Mouse (Mus musculus) brown adipose tissue, adult 24 weeks (tissue): ENCODE data around the gene Olfr1042. TPM values are rescaled to one million over a fixed set of nuclear protein-coding genes. Genes with fewer than 3 reads are reported as not detected.
"Not testable (repeated sequence)": the region's sequence is repeated elsewhere in the genome, so short reads cannot be mapped to it uniquely, and the experiment has no call there.

ENCODE experiments used
- H3K27ac ChIP-seq: fragments of 200-500 bp; replicated peaks from 2 replicates; pipeline ENCODE4 v1.5.1; 2012; ENCODE audit warnings: low read depth, mild to moderate bottlenecking, low read length
- H3K4me1 ChIP-seq: fragments of 200-500 bp; 2 replicates; pipeline ENCODE4 v1.6.1; 2012; ENCODE audit warnings: low read length, mixed read lengths; ENCODE audit not compliant: control insufficient read depth, insufficient read depth, insufficient read length
- H3K4me3 ChIP-seq: fragments of 200-500 bp; 2 replicates; pipeline ENCODE4 v1.5.1; 2012; ENCODE audit warnings: low read depth, mild to moderate bottlenecking, low read length, moderate library complexity; ENCODE audit not compliant: insufficient read depth
- polyA plus RNA-seq: library from polyadenylated mRNA; stranded (reverse); fragments of >200 nt; gene quantifications from 2 replicates; pipeline ENCODE4 v1.2.4, GENCODE M21; 2012; ENCODE audit not compliant: missing spikeins, insufficient read depth, insufficient read length

Olfr1042 gene
- not detected in 2 replicates for polyA plus RNA-seq

DNA sequence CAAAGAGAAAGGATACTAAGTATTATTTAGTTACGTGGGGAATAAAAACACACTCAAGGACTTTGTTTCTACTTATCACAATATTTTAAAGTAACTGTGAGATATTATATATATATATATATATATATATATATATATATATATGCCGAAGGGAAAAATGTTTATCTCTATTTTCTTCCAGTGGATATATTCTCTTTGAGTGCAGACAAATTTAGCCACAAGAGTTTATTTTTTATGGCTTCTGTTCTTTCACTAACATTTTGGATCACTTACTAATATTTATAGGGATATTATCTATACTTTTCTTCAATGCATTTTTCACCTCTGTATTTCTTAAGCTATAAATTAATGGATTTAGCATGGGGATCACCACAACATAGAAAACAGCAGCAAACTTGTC, at the start of gene Olfr1042:
Gene Olfr1042, minus strand, starts transcription at position 101 of the 400 bp plus-strand sequence.
- Histone ChIP-seq H3K4me3 (no peak within 1 kb of the TSS), H3K27ac (no peak within 1 kb of the TSS), H3K4me1 (no peaks in the 10 kb centered on the region)

DNA sequence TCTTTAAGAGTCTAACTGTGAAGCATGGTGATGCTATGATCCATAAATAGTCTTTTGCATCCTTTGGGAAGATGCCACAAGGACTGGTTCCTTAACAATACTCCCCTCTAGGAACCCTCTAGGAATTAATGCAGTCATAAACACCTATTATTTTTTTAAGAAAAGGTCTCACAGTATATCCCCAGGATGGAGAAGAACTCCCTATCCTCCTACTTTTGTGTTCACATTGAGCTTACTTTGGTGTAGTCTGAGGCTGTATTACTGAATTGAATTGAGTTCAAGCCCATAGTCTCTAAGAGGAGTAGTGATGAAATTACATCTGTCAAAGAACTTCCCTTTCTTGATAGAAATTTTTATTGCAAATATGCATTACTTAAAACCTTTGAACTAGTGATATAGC, 41.3 kb upstream of the Olfr1042 start, which contains the start of gene Olfr1045:
Gene Olfr1045, minus strand, starts transcription at position 101 of the 400 bp plus-strand sequence.
- Histone ChIP-seq H3K27ac (no peak within 1 kb of the TSS), H3K4me3 (no peak within 1 kb of the TSS), H3K4me1 (no peaks in the 10 kb centered on the region)

DNA sequence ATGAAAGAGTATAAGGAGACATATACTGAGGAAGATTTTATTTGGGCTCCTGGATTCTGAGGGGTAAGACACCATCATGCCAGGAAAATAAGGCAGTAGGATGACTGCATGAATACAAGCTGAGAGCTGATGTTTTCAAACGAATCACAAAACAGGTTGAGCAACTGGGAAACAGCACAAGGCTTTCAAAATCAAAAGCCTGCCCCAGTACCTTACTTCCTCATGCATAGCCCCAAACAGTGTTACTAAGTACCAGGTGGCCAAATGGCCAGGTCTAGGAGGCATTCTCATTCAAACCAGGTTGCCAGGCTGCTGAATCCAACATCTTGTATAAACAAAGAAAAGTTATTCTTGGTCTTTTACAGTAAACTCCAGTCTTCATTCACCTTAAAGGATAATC, 34.2 kb upstream of the Olfr1042 start:
- Histone ChIP-seq H3K4me3 (no peak overlapping the region), H3K4me1 (no peaks in the 10 kb centered on the region), H3K27ac (no peak overlapping the region)

DNA sequence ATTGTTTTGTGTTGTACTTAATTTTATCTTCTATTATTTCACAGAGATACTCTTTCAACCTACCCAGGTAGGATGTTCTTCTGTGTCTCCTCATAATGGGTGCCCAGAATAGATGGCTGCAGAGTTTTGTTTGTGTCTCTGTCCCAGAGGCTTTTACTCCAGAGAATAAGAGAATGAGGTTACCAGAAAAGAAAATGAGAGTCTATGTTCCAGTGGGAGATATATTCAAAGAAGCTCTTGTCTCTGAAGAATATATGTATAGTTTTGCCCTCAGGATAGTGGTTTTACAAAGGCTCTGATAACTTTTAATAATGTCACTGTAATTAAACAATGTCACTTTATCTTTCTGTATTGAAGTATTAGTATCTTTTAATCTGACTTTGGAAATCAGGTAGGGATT, 23.9 kb upstream of the Olfr1042 start, which contains the start of gene Olfr52:
Gene Olfr52, minus strand, starts transcription at position 101 of the 400 bp plus-strand sequence.
- Histone ChIP-seq H3K4me3 (no peak within 1 kb of the TSS), H3K27ac (no peak within 1 kb of the TSS), H3K4me1 (no peaks in the 10 kb centered on the region)

DNA sequence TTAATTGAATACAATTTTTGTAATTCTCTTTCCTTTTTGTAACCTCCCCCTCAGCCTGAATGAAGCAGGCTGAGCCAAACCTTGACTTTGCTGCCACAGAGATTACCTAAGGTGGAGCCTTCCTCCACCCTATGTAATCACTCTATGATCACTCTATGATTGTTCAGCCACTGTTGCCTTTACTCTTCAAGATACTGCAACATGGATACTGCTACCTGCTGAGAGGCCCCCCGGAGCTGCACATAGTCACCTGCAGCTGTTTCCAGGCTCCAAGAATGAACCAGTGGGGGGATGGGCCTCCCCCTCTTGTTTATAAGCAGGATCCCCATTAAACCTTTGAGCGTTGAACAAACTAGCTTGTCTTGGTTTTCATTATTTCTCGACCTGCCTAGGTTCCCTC, 18.3 kb upstream of the Olfr1042 start:
- Histone ChIP-seq H3K4me3 (no peak overlapping the region), H3K4me1 (no peaks in the 10 kb centered on the region), H3K27ac (no peak overlapping the region)

DNA sequence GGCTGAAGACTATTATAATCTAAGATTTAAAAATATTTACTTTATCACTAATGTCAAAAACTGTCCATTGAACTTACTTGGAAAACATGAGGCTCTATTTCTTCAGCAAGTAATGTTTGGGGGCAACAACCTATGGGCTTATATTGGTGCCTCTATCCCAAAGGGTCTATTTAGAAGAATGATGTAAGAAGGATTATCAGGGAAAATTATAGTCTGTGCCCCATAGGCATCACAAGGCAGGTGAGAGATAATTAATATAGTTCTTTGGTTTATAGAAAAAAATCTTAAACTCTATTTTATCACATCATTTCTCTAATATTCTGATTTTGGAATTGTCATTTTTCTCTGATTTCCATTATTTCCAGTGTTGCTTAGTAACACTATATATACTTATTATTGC, 16.1 kb upstream of the Olfr1042 start, which contains the start of gene Olfr1044:
Gene Olfr1044, minus strand, starts transcription at position 101 of the 400 bp plus-strand sequence.
- H3K4me3 ChIP-seq, result no peak within 1 kb of the TSS
- H3K4me1 ChIP-seq, result no peaks in the 10 kb centered on the region
- H3K27ac ChIP-seq, result no peak within 1 kb of the TSS

DNA sequence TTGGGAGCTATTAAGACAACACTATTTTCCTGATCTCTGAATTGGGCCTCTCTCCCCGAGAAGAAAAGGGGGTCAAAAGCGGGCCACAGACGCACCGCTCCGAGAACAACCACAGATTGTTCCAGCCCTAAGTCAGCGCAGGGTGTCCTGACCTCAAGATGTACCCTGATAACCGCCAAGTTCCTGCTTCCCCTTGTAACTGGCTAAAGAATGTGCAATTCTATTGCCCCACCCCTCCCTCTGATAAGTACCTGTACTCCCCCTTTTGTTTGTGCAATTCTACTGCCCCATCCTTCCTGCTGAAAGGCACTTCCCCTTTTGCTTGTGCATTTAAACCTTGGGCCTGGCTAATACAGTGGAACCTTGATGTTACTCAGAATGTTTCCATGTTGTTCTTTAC, 13.8 kb upstream of the Olfr1042 start:
- H3K4me1 ChIP-seq, H3K27ac ChIP-seq, H3K4me3 ChIP-seq: not testable (repeated sequence)

DNA sequence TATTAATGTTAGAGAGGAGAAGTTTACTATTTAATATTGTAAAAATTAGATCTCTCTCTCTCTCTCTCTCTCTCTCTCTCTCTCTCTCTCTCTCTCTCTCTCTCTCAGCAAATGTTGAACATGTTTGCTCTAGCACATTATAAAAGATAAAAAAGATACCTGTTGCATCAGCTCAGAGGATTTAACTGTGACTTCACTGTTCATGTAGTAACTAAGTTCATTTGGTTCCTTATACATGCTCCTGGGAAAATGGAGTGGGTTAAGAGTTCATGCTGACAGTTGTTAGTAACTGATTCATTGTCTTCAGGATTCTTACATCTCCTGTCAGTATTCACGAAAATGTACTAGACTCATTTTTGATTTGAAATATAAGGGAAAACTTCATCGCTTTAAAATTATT, 5.8 kb upstream of the Olfr1042 start, which contains the start of gene Olfr1043:
Gene Olfr1043, minus strand, starts transcription at position 101 of the 400 bp plus-strand sequence.
- Histone ChIP-seq H3K4me3 (no peak within 1 kb of the TSS), H3K27ac (no peak within 1 kb of the TSS), H3K4me1 (no peaks in the 10 kb centered on the region)

DNA sequence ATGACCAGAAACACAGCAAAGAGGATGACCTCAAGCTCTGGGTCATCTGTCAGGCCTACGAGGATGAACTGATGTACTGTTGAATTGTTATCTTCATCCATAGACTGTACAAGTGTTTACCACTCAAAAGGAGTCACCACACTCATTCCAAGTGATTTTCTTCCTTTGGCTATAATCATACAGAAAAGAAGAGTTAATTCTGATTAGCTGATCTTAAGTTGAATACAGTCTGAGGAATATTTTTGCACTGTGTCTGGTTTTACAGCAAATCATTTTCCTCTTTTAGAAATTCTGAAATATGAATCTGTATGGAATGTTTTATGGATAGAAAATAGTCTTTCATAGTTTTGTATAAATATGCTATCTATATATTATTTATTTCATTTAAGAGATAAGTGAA, 15.0 kb downstream of the Olfr1042 start, which contains the start of gene Olfr1040:
Gene Olfr1040, minus strand, starts transcription at position 101 of the 400 bp plus-strand sequence.
- H3K4me1 ChIP-seq, result no peaks in the 10 kb centered on the region
- no peak within 1 kb of the TSS for H3K27ac ChIP-seq
- H3K4me3 ChIP-seq, result no peak within 1 kb of the TSS

DNA sequence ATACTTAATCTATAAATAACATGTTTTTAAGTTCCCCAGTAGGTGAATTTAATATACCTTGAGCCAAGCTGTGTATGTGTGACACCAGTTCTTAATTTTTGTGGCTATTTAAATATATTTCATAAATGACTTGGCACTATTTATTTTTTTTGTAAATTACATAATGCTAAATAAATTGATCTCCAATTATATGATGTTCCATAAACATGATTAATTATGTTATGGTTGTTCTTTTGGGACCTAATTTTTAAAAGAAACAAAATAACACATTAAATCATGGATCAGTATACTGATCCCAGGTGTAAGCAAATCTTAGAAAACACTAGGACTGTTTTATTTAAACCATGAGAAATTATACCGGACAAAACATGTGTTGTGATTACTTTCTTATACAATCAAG, 25.8 kb downstream of the Olfr1042 start, which contains the start of gene Olfr1039:
Gene Olfr1039, minus strand, starts transcription at position 101 of the 400 bp plus-strand sequence.
- no peaks in the 10 kb centered on the region for H3K4me1 ChIP-seq
- no peak within 1 kb of the TSS for H3K27ac ChIP-seq
- H3K4me3 ChIP-seq, result no peak within 1 kb of the TSS

Other genes starting within 250 kb of the Olfr1042 start
- not detected in 2 replicates for gene Olfr1025-ps1, start 246.6 kb downstream of the Olfr1042 start, polyA plus RNA-seq
- gene Olfr1026, start 240.3 kb downstream of the Olfr1042 start, polyA plus RNA-seq, result not detected in 2 replicates
- gene Olfr1028, start 211.4 kb downstream of the Olfr1042 start, polyA plus RNA-seq, result not detected in 2 replicates
- gene Olfr1029, start 187.9 kb downstream of the Olfr1042 start, polyA plus RNA-seq, result not detected in 2 replicates
- not detected in 2 replicates for gene Olfr1030, start 182.6 kb downstream of the Olfr1042 start, polyA plus RNA-seq
- not detected in 2 replicates for gene Olfr1031, start 171.5 kb downstream of the Olfr1042 start, polyA plus RNA-seq
- not detected in 2 replicates for gene Olfr1032, start 156.3 kb downstream of the Olfr1042 start, polyA plus RNA-seq
- 2.5 TPM in 1 of 2 replicates, not detected in the other for gene Olfr1033, start 141.2 kb downstream of the Olfr1042 start, polyA plus RNA-seq
- gene Olfr1034, start 116.0 kb downstream of the Olfr1042 start, polyA plus RNA-seq, result not detected in 2 replicates
- not detected in 2 replicates for gene Olfr1036, start 87.8 kb downstream of the Olfr1042 start, polyA plus RNA-seq
- gene Olfr1037, start 74.5 kb downstream of the Olfr1042 start, polyA plus RNA-seq, result not detected in 2 replicates
- not detected in 2 replicates for gene Olfr1039, start 25.9 kb downstream of the Olfr1042 start, polyA plus RNA-seq
- gene Olfr1040, start 15.1 kb downstream of the Olfr1042 start, polyA plus RNA-seq, result not detected in 2 replicates
- gene Olfr1043, start 5.7 kb upstream of the Olfr1042 start, polyA plus RNA-seq, result not detected in 2 replicates
- gene Olfr1044, start 16.0 kb upstream of the Olfr1042 start, polyA plus RNA-seq, result not detected in 2 replicates
- gene Olfr52, start 23.8 kb upstream of the Olfr1042 start, polyA plus RNA-seq, result not detected in 2 replicates
- not detected in 2 replicates for gene Olfr1045, start 41.2 kb upstream of the Olfr1042 start, polyA plus RNA-seq
- not detected in 2 replicates for gene Olfr1046, start 57.5 kb upstream of the Olfr1042 start, polyA plus RNA-seq
- not detected in 2 replicates for gene Olfr1047, start 69.6 kb upstream of the Olfr1042 start, polyA plus RNA-seq
- not detected in 2 replicates for gene Olfr1048, start 78.5 kb upstream of the Olfr1042 start, polyA plus RNA-seq
- gene Olfr1049, start 96.5 kb upstream of the Olfr1042 start, polyA plus RNA-seq, result not detected in 2 replicates
- not detected in 2 replicates for gene Olfr1051, start 117.2 kb upstream of the Olfr1042 start, polyA plus RNA-seq
- not detected in 2 replicates for gene Olfr1052, start 130.6 kb upstream of the Olfr1042 start, polyA plus RNA-seq
- not detected in 2 replicates for gene Olfr1053, start 153.4 kb upstream of the Olfr1042 start, polyA plus RNA-seq
- not detected in 2 replicates for gene Olfr1054, start 173.6 kb upstream of the Olfr1042 start, polyA plus RNA-seq
- gene Olfr1055, start 188.4 kb upstream of the Olfr1042 start, polyA plus RNA-seq, result not detected in 2 replicates
- not detected in 2 replicates for gene Olfr1056, start 200.6 kb upstream of the Olfr1042 start, polyA plus RNA-seq
- not detected in 2 replicates for gene Olfr1057, start 216.6 kb upstream of the Olfr1042 start, polyA plus RNA-seq
- not detected in 2 replicates for gene Olfr1058, start 226.7 kb upstream of the Olfr1042 start, polyA plus RNA-seq